Mouse (Mus musculus): Measurements from ENCODE around the gene Atrx.
A peak's percentile ranks its signal among the peaks of the same experiment; 100 is the strongest.
"Not testable (repeated sequence)": the region's sequence is repeated elsewhere in the genome, so short reads cannot be mapped to it uniquely, and the experiment has no call there.

The Atrx gene

DNA sequence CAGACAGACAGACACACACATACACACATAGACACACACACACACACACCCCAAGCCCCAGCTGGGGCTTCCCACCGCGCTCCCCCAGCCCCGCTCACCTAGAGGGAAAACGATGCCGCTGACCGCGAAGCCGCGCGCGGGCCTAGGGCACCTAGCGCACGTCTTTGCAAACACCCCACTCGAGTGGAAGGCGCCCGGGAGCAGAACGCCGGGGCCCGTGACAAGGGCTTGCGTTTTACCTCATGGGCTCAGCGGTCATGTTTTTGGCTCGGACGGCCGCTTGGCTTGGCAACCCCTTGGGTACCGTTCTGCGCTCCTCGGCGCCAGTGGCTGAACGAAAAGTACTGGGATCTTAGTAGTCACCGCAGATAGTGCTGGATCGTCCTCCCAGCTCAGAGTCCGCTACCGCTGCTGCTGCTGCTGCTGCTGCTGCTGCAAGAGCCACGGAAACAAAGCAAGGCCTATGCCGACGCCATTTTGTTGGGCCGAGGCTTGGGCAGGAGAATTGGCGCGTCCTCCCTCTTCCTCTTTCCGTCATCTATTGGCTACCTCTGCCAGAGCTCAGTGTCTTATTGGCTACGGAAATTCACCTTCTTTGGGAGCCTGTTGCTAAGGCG is at the start of gene Atrx:
Gene Atrx (minus strand): TSS at position 543 of the 617 bp plus-strand sequence.
- peak; percentile 82 for DNase-seq (ENCODE audit: low spot score)

GRCm38 (mm10) chrX:105957091-105957490 is 27.9 kb upstream of the Atrx start:
- DNase-seq (ENCODE audit: low spot score), result peak; percentile 41

DNA sequence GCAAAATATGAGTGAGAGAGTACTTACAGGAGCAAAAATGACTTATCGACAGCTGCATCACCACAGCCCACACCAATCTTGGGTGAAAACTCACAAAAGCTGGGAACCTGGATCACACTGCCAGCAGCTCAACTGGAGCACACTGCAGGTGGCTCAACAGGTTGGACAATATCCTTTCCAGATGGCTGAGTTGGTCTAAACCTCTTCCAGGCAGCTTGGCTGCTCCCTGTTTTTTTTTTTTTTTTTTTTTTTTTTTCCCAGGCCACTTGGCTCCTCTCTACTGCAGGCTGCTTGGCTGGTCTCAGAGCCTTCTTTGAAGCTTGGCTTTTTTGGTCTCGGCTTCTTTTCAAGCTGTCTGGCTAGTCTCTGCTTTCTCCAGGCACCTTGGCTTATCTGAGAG is 24.8 kb upstream of the Atrx start:
- no peak for DNase-seq (ENCODE audit: low spot score)

- no peak for DNase-seq (ENCODE audit: low spot score)
Measured at GRCm38 (mm10) chrX:105946357-105946756, 17.2 kb upstream of the Atrx start.

- DNase-seq (ENCODE audit: low spot score), result no peak
Measured at GRCm38 (mm10) chrX:105939245-105939644, 10.0 kb upstream of the Atrx start.

DNA sequence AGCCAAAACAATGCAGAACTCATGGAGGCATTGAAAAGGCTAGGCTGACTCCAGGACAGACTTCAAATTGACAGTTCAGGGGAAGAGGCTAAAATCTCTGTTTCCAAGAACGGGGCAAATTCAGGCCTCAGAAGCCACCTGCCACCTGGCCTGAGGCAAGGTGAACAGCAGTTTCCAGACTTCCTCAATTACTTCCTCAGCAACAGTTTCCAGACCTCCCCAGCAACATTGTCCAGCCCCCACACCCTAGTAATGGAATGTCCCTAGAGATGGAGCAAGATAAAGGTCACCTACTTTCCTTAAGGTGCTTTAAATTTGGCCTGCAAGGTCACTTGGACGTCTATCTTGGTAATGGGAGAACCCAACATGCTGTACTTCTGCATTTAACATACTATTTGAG is 8.5 kb upstream of the Atrx start:
- no peak for DNase-seq (ENCODE audit: low spot score)

DNA sequence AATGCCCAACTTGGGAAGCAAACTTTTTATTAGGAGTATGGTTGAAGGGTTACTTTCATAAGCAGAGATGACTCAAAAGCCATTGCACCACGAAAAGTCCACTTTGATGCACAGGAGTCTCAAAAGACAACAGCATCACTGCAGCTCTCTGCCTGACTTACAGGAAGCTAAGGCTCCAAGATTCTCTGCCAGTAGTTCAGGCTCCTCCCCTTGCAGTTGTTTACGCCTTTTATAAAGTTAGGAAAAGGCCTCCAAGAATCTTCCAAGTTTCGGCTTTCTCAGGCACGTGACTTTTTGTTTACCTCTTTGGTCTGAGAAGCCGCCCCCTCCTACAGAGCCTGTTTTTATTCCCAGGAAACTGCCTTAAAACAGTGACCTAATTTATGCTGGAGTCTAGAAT is 5.1 kb upstream of the Atrx start:
- DNase-seq (ENCODE audit: low spot score), result no peak

- DNase-seq (ENCODE audit: low spot score), result no peak
Measured at GRCm38 (mm10) chrX:105929478-105930038, 355 bp upstream of the Atrx start.

DNA sequence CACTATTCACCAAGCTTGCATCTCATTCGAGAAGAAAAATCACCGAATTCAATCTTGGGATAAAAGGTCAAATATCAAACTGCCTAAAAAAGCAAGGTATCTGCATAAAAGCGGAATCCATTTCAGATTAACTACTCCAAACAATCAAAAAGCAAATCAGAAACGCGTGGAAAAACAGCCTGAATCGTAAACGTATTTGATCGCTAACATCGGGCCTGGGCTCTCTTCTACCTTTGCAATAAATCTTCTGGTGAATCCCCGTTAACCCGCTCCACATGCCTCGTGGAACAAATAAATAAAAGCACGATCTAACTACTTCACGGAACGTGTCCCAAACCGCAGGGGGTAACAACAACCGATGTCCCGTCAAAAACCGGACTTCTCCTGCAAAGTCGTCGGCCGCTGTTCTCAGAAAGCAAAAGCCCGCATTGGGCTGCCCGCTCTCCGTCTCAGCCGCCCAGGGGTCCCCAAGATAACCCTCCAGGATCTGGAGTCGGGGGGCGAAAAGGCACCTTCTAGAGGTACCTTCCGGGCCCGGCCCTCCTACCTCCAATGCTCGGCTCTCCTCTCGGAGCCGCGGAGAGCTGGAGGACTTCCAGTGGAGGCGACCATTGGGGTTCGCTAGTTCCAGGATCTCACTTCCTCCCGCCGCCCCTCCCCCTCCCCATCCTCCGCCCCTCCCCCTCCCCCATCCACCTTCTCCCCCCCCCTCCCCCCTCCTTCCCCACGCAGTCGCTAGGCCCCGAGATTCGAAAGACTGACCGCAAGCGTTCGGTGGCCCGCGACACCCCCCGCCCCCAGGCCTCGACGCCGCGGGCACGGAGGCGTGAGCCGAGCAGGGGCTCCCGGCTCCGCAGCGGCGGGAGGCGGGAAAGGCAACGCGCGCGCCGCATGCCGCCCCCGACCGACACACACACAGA is 1.0 kb downstream of the Atrx start:
- DNase-seq (ENCODE audit: low spot score), result peak; percentile 52

DNA sequence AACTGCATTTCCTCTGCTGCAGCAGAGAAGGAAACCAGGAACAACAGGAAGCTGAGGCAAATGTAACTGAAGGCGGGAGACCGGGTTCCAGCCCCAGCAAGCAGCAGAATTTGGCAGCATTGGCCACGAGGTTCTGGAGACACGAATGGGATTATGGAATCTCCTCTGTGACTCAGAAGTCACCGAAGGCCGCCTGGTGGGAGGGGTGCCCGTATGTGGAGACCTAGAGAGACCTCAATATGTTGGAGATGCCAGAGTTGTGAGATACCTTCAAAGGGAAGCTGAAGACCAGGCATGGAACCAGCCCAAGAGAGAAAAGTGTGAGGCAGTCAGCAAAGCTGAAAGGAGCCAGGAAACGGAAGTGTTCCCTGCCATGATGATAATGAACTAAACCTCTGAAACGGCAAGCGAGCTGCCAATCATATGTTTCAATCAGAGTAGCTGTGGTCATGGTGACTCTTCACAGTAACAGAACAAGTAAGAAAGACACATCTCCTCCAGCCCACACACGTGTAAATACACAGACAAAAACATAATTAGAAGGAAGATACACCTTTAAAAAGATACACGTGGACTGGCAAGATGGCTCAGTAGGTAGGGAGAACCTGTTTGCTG is 3.0 kb downstream of the Atrx start:
- peak; percentile 5 for DNase-seq (ENCODE audit: low spot score)

DNA sequence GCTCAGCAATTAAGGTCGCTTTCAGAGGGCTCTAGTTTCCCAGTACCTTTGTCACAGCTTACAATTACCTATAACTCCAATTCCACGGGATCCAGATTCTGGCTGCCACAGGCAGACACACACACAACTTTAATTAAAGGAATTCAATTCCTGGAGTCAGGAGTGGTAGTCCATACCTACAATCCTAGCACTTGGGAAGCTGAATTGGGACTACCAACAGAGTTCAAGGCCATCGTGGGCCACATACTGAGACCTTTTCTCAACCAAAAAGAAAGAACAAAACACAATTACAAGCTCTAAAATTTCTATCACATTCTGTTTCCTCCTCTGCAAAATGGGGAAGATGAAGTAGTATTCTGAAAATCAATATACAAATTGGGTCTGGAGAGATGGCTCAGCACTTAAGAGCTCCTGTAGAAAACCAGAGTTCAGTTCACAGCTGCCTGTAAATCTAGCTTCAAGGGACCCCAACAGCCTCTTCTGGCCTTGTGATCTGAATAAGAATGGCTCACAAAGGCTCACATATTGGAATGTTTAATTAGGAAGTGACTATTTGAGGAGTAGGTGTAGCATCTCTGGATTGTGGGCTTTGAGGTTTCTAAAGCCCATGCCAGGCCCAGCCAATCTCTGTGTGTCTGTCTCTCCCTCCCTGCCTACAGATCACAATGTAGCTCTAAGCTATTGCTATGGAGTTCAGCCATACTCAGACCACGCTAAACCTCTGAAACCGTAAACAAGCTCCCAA is 4.7 kb downstream of the Atrx start:
- no peak for DNase-seq (ENCODE audit: low spot score)

DNA sequence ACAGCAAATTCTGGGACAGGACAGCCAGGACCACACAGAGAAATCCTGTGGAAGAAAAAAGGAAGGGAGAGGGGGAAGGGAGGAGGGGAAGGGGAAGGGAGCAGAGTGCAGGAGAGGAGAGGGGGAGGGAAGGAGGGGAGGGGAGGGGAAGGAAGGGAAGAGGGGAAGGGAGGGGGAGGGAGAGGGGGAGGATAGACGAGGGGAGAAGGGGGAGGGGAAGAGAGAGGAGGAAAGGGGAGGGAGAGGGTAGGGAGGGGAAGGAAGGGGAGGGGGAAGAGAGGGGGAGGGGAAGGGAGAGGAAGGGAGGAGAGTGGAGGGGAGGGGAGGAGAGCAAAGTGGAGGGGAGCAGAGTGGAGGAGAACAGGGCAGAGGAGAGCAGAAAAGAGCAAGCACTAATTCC is 5.3 kb downstream of the Atrx start:
- no peak for DNase-seq (ENCODE audit: low spot score)

DNA sequence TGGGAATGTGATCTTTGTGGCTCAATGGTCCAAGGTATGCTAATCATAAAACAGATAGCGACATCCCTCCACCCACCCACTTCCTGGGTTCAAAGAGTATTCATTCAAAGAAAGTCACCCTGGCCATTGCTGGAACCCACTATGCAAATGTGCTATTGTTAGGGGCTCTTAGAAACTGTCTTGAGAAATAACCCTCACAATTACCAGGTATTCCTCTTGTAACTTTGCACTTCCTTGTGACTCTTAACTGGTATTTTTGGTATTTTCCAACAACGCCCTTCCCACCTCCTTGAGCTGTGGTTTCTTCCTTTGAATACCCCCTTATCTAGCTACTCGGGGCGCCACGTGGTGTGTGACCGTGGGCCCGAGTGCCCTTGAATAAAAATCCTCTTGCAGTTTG is 6.2 kb downstream of the Atrx start:
- DNase-seq (ENCODE audit: low spot score), result not testable (repeated sequence)

DNA sequence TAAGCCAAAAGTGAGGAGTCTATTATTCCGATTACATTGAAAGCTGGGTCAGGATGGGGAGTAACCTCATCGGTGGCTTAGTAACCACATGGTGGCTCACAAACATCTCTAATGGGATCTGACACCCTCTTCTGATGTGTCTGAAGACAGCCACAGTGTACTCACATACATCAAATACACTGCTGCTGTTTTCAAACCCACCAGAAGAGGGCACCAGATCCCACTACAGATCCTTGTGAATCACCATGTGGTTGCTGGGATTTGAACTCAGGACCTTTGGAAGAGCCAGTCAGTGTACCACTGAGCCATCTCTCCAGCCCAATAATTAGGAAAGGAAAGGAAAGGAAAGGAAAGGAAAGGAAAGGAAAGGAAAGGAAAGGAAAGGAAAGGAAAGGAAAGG is 7.8 kb downstream of the Atrx start:
- DNase-seq (ENCODE audit: low spot score), result no peak

- DNase-seq (ENCODE audit: low spot score), result peak; percentile 9
Measured at GRCm38 (mm10) chrX:105911728-105912127, 17.5 kb downstream of the Atrx start.

DNA sequence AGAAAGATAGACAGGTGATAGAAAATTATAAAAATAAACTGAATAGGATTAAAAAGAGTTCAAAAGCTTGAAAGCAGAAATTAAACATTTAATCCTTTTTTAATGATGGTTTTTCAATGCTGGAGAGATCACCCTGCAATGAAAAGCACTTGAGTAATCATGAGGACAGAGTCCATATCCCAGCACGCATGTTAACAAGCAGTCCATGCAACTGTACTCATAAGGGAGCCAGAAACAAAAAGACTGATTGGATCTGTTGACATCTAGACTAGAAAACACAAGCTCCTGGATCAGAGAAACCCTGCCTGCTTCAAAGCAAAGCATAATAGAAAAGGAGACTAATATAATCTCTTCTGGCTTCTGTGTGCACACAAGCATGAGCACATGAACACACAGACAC is 27.6 kb downstream of the Atrx start:
- DNase-seq (ENCODE audit: low spot score), result no peak

DNA sequence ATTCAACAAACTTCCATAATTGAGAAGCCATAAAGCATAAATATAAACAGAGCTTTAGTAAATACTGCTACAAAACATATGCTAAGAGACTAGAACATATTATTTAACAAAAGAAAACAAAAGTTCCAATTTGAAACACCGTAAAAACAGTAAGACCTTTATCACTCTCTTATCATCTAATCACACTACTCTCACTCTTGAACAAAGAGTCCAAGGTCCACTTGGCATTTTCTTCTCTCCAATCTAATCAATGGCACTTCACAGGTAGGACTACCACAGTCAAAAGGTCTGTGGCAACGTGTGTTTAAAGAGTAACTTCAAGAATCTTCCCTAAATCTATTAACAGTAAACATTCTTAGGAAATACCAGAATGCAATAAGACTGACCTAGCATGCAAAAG is 42.3 kb downstream of the Atrx start:
- DNase-seq (ENCODE audit: low spot score), result no peak

DNA sequence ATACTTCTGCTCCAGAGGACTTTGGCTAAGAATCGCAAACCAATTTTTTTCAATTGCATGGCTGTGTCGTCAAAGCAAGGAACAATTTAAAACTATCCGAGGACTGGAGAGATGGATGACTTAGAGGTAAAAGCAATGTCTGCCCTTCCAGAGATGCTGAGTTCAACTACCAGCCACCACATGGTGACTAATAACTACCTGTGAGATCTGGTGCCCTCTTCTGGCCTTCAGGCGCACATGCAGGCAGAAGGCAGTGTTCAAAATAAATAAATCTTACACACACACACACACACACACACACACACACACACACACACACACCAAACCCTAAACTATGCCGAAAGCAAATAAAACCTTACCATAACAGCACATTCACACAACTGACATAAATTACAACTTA is 64.8 kb downstream of the Atrx start:
- DNase-seq (ENCODE audit: low spot score), result no peak

- DNase-seq (ENCODE audit: low spot score), result no peak
Measured at GRCm38 (mm10) chrX:105824462-105824861, 104.7 kb downstream of the Atrx start.

GRCm38 (mm10) chrX:105794806-105795403 is 134.3 kb downstream of the Atrx start:
- no peak for DNase-seq (ENCODE audit: low spot score)

DNA sequence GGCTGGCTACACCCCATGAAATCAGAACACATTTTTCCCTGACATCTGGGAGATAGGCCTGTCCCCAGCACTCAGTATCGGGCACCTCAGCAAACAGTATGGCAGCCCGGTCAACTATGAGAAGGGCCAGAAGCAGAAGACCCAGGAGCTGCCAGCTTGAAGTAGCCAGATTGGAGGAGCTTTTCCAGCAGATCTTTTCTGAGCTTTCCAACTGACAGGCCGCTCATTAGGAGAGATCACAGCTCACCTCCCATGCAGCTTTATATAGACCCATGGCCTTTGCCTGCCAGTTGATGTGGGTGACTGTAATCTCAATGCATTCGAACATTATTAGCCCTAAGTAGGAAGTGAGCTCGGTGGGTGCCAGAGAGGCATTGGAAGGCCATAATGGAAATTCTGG is 155.9 kb downstream of the Atrx start:
- DNase-seq (ENCODE audit: low spot score), result no peak

DNA sequence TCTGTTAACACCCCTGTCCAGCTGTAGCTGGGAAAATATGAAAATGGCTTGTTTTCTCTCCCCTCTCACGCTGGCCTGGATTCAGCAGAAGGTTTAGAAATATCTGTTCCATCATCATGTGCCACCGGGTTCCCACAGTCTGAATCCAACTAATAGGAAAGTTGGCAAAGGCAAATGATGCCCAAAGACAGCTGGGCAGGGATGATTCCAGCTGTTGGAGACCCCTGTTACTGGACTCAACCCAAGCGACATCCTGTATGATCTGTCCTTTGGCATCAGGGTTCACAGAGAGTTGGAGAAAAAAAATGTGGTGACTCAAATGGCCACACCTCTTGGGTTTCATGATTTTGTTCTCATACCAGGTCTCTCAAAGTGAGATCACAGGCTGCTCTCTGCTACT is 161.3 kb downstream of the Atrx start:
- no peak for DNase-seq (ENCODE audit: low spot score)
